Mouse (Mus musculus) limb, embryonic 14.5 days (tissue): ENCODE measurements around the gene Ppp2r5c. TPM values are rescaled to one million over a fixed set of nuclear protein-coding genes. Genes with fewer than 3 reads are reported as not detected.

Experiments used
- ATAC-seq: fragments of 200-750 bp; cut with Nextera tagmentation; 2 replicates; pipeline ENCODE4 v1.8.0; 2017; ENCODE audit warnings: low read depth, moderate number of reproducible peaks, moderate TSS enrichment; ENCODE audit not compliant: low FRiP score
- DNase-seq: peaks from one replicate; pipeline ENCODE4 v3.0.0-alpha.2; 2015; ENCODE audit warnings: low spot score
- H3K27ac ChIP-seq: fragments of 300-500 bp; sonication (generic); replicated peaks from 2 replicates; pipeline ENCODE4 v1.5.1; 2014; ENCODE audit warnings: low read depth, mild to moderate bottlenecking, low read length, moderate library complexity, mixed read lengths
- H3K27me3 ChIP-seq: fragments of 300-500 bp; sonication (generic); 2 replicates; pipeline ENCODE4 v1.6.1; 2014; ENCODE audit warnings: low read length, mixed read lengths; ENCODE audit not compliant: control insufficient read depth, insufficient read depth
- H3K36me3 ChIP-seq: fragments of 300-500 bp; sonication (generic); 2 replicates; pipeline ENCODE4 v1.6.1; 2014; ENCODE audit warnings: mild to moderate bottlenecking, low read length, moderate library complexity, mixed read lengths; ENCODE audit not compliant: control insufficient read depth, insufficient read depth
- H3K4me1 ChIP-seq: fragments of 300-500 bp; sonication (generic); 2 replicates; pipeline ENCODE4 v1.6.1; 2014; ENCODE audit warnings: antibody characterized with exemption, low read length, mixed read lengths; ENCODE audit not compliant: control insufficient read depth, insufficient read depth
- H3K4me2 ChIP-seq: fragments of 300-500 bp; sonication (generic); replicated peaks from 2 replicates; pipeline ENCODE4 v1.6.1; 2014; ENCODE audit warnings: low read depth, mild to moderate bottlenecking, low read length, moderate library complexity; ENCODE audit not compliant: severe bottlenecking
- H3K4me3 ChIP-seq: fragments of 300-500 bp; sonication (generic); replicated peaks from 2 replicates; pipeline ENCODE4 v1.5.1; 2014; ENCODE audit warnings: low read length
- H3K9ac ChIP-seq: fragments of 300-500 bp; sonication (generic); 2 replicates; pipeline ENCODE4 v1.6.1; 2014; ENCODE audit warnings: mild to moderate bottlenecking, low read depth, low read length, moderate library complexity; ENCODE audit not compliant: severe bottlenecking
- H3K9me3 ChIP-seq: fragments of 300-500 bp; sonication (generic); 2 replicates; pipeline ENCODE4 v1.6.1; 2016; ENCODE audit warnings: low read length; ENCODE audit not compliant: control insufficient read depth
- POLR2A ChIP-seq: fragments of 200-500 bp; IDR thresholded peaks from 2 replicates; pipeline ENCODE4 v1.8.0; 2012; ENCODE audit warnings: inconsistent platforms, mild to moderate bottlenecking, moderate library complexity, borderline replicate concordance; ENCODE audit not compliant: insufficient read depth, insufficient read length; ENCODE audit errors: extremely low read depth
- WGBS: fragments of 180-500 bp; shearing (Covaris S2); extraction: QIAGEN DNeasy Blood & Tissue Kit; methylation state at CpG from one replicate; pipeline ENCODE4 v1.1.7; 2014; 5-methylcytosine and 5-hydroxymethylcytosine counted together
- polyA plus RNA-seq, 2 experiments: library from polyadenylated mRNA; depleted of rRNA in 1 of 2; stranded (reverse) in 1 of 2; unstranded in 1 of 2; fragments of >200 nt; fragmentation: Nextera tagmentation in 1 of 2; extraction: Ambion mirVana in 1 of 2; gene quantifications; 2 replicates each; pipeline versions ENCODE4 v1.2.1 to v1.2.3; 2012 to 2014

The Ppp2r5c gene
- polyA plus RNA-seq, 2 experiments: 75.2 to 156 TPM

- no peaks in the 10 kb centered on the region for H3K9me3 ChIP-seq
- H3K9ac ChIP-seq: no peak overlapping the region
- no peaks in the 10 kb centered on the region for H3K27me3 ChIP-seq
- ATAC-seq (no peak), DNase-seq (no peak)
- TF ChIP-seq POLR2A: no peak
- H3K27ac ChIP-seq: no peak overlapping the region
- peaks cover 22% of the 10 kb centered on the region for H3K4me1 ChIP-seq
- H3K36me3 ChIP-seq: peaks cover 5% of the 10 kb centered on the region; the same call in 1 of the 2 replicates
- H3K4me3 ChIP-seq: no peak overlapping the region
- 67% methylated on average over 5 of the region's 5 CpGs for WGBS
- H3K4me2 ChIP-seq: no peak overlapping the region
Observed at GRCm38 (mm10) chr12:110508680-110509079, 61.8 kb downstream of the Ppp2r5c start.

DNA sequence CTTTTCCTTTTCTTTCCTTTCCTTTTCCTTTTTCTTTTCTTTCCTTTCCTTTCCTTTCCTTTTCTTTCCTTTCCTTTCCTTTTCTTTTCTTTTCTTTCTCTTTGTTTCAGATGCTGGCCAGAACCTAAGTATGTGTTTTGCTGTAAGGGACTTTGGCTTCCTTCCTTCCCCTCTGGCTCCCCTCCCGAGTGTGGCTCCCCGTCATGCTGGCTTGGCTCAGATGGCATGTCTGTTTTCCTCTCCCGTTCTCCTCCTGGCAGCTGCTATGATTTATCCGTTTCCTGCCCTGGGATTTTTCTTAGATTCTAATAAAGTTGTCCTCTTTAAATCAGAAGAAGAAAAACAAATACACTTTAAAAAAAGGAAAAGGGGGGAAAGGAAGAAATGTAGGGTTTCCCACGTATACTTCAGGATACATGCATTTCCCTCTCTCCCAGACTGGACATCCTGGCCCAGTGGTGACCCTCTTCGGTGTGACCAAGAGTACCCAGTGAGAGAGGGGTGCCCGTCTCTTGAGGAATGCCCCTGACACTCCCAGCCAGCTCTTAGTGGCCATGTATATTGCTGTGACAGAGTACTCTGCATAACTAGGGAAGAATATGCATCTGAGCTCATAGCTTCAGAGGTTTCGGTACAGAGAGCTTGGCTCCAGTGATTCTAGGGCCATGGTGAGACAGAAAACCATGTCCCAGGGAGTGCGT, 63.4 kb downstream of the Ppp2r5c start:
- no peak for ATAC-seq
- Histone ChIP-seq H3K27me3 (no peaks in the 10 kb centered on the region), H3K36me3 (peaks cover 5% of the 10 kb centered on the region), H3K4me2 (no peak overlapping the region), H3K4me1 (peaks cover 16% of the 10 kb centered on the region), H3K9me3 (no peaks in the 10 kb centered on the region), H3K27ac (peak overlapping the region; percentile 70), H3K4me3 (no peak overlapping the region), H3K9ac (0 out of 2 replicates have a peak overlapping the region, but pooled peaks have one; percentile 4)
- TF ChIP-seq POLR2A: no peak
- peak; percentile 31 for DNase-seq
- WGBS: 51% methylated on average over 9 of the region's 9 CpGs

- Histone ChIP-seq H3K9ac (no peak overlapping the region), H3K9me3 (no peaks in the 10 kb centered on the region), H3K4me3 (no peak overlapping the region), H3K4me1 (peaks cover 16% of the 10 kb centered on the region), H3K36me3 (peaks cover 5% of the 10 kb centered on the region), H3K27me3 (no peaks in the 10 kb centered on the region), H3K27ac (no peak overlapping the region; the same call in 1 of the 2 replicates), H3K4me2 (no peak overlapping the region)
- ATAC-seq: no peak
- WGBS: 80% methylated on average over 12 of the region's 12 CpGs
- TF ChIP-seq POLR2A: no peak
- no peak for DNase-seq
Observed at GRCm38 (mm10) chr12:110511201-110511600, 64.3 kb downstream of the Ppp2r5c start.

- Histone ChIP-seq H3K9ac (no peak overlapping the region), H3K27ac (0 out of 2 replicates have a peak overlapping the region, but pooled peaks have one; percentile 14), H3K4me1 (peaks cover 16% of the 10 kb centered on the region), H3K4me3 (no peak overlapping the region), H3K4me2 (no peak overlapping the region), H3K9me3 (no peaks in the 10 kb centered on the region), H3K27me3 (no peaks in the 10 kb centered on the region), H3K36me3 (peaks cover 8% of the 10 kb centered on the region)
- TF ChIP-seq POLR2A: no peak
- DNase-seq: no peak
- WGBS: 57% methylated on average over 9 of the region's 9 CpGs
- ATAC-seq: no peak
Observed at GRCm38 (mm10) chr12:110511856-110512433, 65.0 kb downstream of the Ppp2r5c start.

- Histone ChIP-seq H3K27me3 (no peaks in the 10 kb centered on the region), H3K9me3 (no peaks in the 10 kb centered on the region), H3K4me2 (no peak overlapping the region), H3K4me3 (no peak overlapping the region), H3K4me1 (peaks cover 16% of the 10 kb centered on the region), H3K36me3 (peaks cover 12% of the 10 kb centered on the region), H3K27ac (no peak overlapping the region), H3K9ac (no peak overlapping the region)
- ATAC-seq (no peak), DNase-seq (no peak)
- no peak for TF ChIP-seq POLR2A
- 76% methylated on average over 7 of the region's 7 CpGs for WGBS
Observed at GRCm38 (mm10) chr12:110512884-110513283, 66.0 kb downstream of the Ppp2r5c start.
